Mouse (Mus musculus) kidney, embryonic 15.5 days (tissue): ENCODE measurements around the gene Lrrfip1. TPM values are rescaled to one million over a fixed set of nuclear protein-coding genes. Genes with fewer than 3 reads are reported as not detected.

Experiments
- ATAC-seq: fragments of 200-750 bp; cut with Nextera tagmentation; replicated peaks from 2 replicates; pipeline ENCODE4 v1.8.0; 2017; ENCODE audit warnings: moderate TSS enrichment; ENCODE audit not compliant: low FRiP score
- H3K27ac ChIP-seq: fragments of 300-500 bp; sonication (generic); 2 replicates; pipeline ENCODE4 v1.5.1; 2015; ENCODE audit warnings: mild to moderate bottlenecking, inconsistent platforms
- H3K27me3 ChIP-seq: fragments of 300-500 bp; sonication (generic); 2 replicates; pipeline ENCODE4 v1.6.1; 2015; ENCODE audit warnings: inconsistent platforms
- H3K36me3 ChIP-seq: fragments of 300-500 bp; sonication (generic); 2 replicates; pipeline ENCODE4 v1.6.1; 2015; ENCODE audit warnings: inconsistent platforms
- H3K4me1 ChIP-seq: fragments of 300-500 bp; sonication (generic); 2 replicates; pipeline ENCODE4 v1.6.1; 2015; ENCODE audit warnings: inconsistent platforms
- H3K4me2 ChIP-seq: fragments of 300-500 bp; sonication (generic); 2 replicates; pipeline ENCODE4 v1.6.1; 2015; ENCODE audit warnings: moderate library complexity, mild to moderate bottlenecking, inconsistent platforms
- H3K4me3 ChIP-seq: fragments of 300-500 bp; sonication (generic); replicated peaks from 2 replicates; pipeline ENCODE4 v1.5.1; 2015; ENCODE audit warnings: mild to moderate bottlenecking, inconsistent platforms
- H3K9ac ChIP-seq: fragments of 300-500 bp; sonication (generic); 2 replicates; pipeline ENCODE4 v1.6.1; 2015; ENCODE audit warnings: mild to moderate bottlenecking, inconsistent platforms
- H3K9me3 ChIP-seq: fragments of 300-500 bp; sonication (generic); replicated peaks from 2 replicates; pipeline ENCODE4 v1.6.1; 2016; ENCODE audit warnings: inconsistent platforms
- WGBS: fragments of 180-500 bp; shearing (Covaris S2); methylation state at CpG from one replicate; pipeline ENCODE4 v1.1.7; 2015; ENCODE audit warnings: mixed read lengths; 5-methylcytosine and 5-hydroxymethylcytosine counted together
- polyA plus RNA-seq: library from polyadenylated mRNA; unstranded; fragments of >200 nt; fragmentation: Nextera tagmentation; extraction: Ambion mirVana; gene quantifications from 2 replicates; pipeline ENCODE4 v1.2.1, GENCODE M21; 2015

The Lrrfip1 gene
- polyA plus RNA-seq: 42.6 and 43.9 TPM in 2 replicates

GRCm38 (mm10) chr1:90998268-90998890 lies at the start of gene Lrrfip1:
Gene Lrrfip1, plus strand, starts transcription at chr1:90998737.
- H3K4me2 ChIP-seq: peak within 1 kb of the TSS; percentile 98
- H3K9ac ChIP-seq: peak within 1 kb of the TSS; percentile 78
- no peaks in the 10 kb centered on the region for H3K36me3 ChIP-seq
- H3K27ac ChIP-seq: no peak within 1 kb of the TSS
- H3K27me3 ChIP-seq: no peaks in the 10 kb centered on the region
- peaks cover 3% of the 10 kb centered on the region; the same call in 1 of the 2 replicates for H3K9me3 ChIP-seq
- peak; percentile 80 for ATAC-seq
- peaks cover 19% of the 10 kb centered on the region for H3K4me1 ChIP-seq
- 2% methylated on average over 59 of the region's 59 CpGs for WGBS
- H3K4me3 ChIP-seq: peak within 1 kb of the TSS; percentile 83

DNA sequence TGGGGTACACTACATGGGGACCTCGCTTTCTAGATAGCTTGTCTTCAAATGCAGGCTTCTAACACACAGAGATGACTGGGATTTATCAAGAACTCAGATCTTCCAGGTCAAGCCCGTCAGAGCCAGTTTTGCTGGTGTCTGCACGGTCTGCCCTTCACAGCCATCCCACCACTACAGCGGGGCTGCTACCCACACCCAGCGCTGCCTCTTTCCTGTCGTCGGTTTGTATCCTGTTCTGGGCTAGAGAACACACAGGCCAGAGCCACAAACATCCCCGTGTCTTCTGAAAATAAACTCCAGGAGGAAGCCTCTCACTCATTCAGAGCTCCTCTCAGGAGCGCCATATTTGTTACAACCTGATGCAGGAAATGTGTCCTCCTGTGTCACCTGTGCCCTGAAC lies 49.2 kb upstream of the Lrrfip1 start:
- no peak for ATAC-seq
- H3K9me3 ChIP-seq: no peaks in the 10 kb centered on the region
- no peaks in the 10 kb centered on the region for H3K36me3 ChIP-seq
- no peak overlapping the region for H3K9ac ChIP-seq
- 0 out of 2 replicates have a peak, but pooled peaks cover 3% of the 10 kb centered on the region for H3K27me3 ChIP-seq
- no peaks in the 10 kb centered on the region for H3K4me1 ChIP-seq
- no peak overlapping the region for H3K27ac ChIP-seq
- H3K4me3 ChIP-seq: no peak overlapping the region
- 58% methylated on average over 9 of the region's 9 CpGs for WGBS
- H3K4me2 ChIP-seq: no peak overlapping the region

DNA sequence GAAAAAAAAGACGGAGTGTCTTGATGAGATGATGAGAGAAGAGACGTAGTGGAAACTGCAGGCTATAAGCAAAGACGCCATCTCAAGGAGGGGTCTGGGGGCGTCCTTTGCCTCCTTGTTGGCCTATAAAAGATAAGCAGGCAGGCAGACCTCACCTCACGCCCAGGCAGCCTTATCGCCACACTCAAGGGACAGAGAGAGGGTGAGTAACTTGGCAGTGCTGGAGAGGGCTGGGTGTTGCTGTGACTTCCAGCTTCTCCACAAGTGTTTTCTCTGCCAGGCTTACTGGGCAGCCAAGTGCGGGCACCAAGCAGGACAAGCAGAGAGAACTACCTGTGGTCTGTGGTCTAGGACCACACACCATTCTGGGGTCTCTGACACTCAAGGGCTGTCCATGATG lies 46.9 kb upstream of the Lrrfip1 start:
- no peak overlapping the region for H3K9ac ChIP-seq
- no peaks in the 10 kb centered on the region for H3K4me1 ChIP-seq
- no peaks in the 10 kb centered on the region for H3K9me3 ChIP-seq
- no peak for ATAC-seq
- no peak overlapping the region for H3K4me3 ChIP-seq
- no peak overlapping the region for H3K4me2 ChIP-seq
- H3K36me3 ChIP-seq: no peaks in the 10 kb centered on the region
- H3K27me3 ChIP-seq: 0 out of 2 replicates have a peak, but pooled peaks cover 3% of the 10 kb centered on the region
- WGBS: 79% methylated on average over 7 of the region's 7 CpGs
- no peak overlapping the region for H3K27ac ChIP-seq

DNA sequence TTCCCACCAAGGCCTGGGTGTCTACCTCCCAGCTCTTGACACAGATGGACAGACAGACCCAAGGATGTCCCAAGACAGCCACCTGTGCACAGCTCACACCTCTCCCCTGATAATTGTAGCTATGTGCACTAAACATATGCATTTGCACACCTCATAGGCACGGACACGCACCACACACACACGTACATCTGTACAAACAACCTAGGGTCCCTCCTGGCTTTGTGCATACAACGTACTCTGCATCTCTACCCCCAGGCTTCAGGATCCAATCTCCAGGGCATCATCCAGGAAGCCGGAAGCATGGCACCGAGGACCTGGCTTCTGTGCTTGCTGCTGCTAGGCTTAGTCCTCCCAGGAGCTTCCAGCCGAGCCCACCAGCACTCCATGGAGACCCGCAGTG lies 45.7 kb upstream of the Lrrfip1 start, which contains the start of gene Prlh:
Gene Prlh (plus strand): TSS at position 301 of the 400 bp plus-strand sequence.
- Histone ChIP-seq H3K9me3 (no peaks in the 10 kb centered on the region), H3K36me3 (no peaks in the 10 kb centered on the region), H3K27ac (no peak within 1 kb of the TSS), H3K4me1 (no peaks in the 10 kb centered on the region), H3K27me3 (peaks cover 3% of the 10 kb centered on the region; the same call in 1 of the 2 replicates), H3K9ac (no peak within 1 kb of the TSS), H3K4me3 (no peak within 1 kb of the TSS), H3K4me2 (no peak within 1 kb of the TSS)
- WGBS: 88% methylated on average over 8 of the region's 8 CpGs
- no peak for ATAC-seq

DNA sequence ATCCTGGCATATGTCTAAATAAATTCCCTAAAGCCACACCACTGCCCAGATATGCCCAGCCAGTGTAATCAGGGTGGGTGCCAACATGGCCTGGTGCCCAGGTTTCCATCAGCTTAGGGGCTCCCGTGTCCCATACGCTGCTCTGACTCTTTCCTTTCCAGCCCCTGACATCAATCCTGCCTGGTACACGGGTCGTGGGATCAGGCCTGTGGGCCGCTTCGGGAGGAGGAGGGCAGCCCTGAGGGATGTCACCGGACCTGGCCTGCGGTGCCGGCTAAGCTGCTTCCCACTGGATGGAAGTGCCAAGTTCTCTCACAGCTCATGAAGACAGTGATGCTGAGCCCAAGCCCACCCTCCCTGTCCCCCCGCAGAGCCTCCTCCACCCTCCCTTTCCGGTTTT lies 44.8 kb upstream of the Lrrfip1 start:
- no peak overlapping the region for H3K4me2 ChIP-seq
- no peak overlapping the region for H3K4me3 ChIP-seq
- peaks cover 11% of the 10 kb centered on the region for H3K27me3 ChIP-seq
- no peaks in the 10 kb centered on the region for H3K36me3 ChIP-seq
- 62% methylated on average over 11 of the region's 11 CpGs for WGBS
- no peaks in the 10 kb centered on the region for H3K9me3 ChIP-seq
- H3K27ac ChIP-seq: no peak overlapping the region
- H3K9ac ChIP-seq: no peak overlapping the region
- no peaks in the 10 kb centered on the region for H3K4me1 ChIP-seq
- ATAC-seq: no peak

GRCm38 (mm10) chr1:90956245-90957096 lies 42.1 kb upstream of the Lrrfip1 start:
- H3K36me3 ChIP-seq: no peaks in the 10 kb centered on the region
- 30% methylated on average over 7 of the region's 7 CpGs for WGBS
- H3K4me3 ChIP-seq: no peak overlapping the region
- H3K9ac ChIP-seq: no peak overlapping the region
- H3K4me2 ChIP-seq: no peak overlapping the region
- H3K27ac ChIP-seq: no peak overlapping the region
- no peaks in the 10 kb centered on the region for H3K4me1 ChIP-seq
- H3K27me3 ChIP-seq: peaks cover 10% of the 10 kb centered on the region
- no peaks in the 10 kb centered on the region for H3K9me3 ChIP-seq
- peak; percentile 70 for ATAC-seq

DNA sequence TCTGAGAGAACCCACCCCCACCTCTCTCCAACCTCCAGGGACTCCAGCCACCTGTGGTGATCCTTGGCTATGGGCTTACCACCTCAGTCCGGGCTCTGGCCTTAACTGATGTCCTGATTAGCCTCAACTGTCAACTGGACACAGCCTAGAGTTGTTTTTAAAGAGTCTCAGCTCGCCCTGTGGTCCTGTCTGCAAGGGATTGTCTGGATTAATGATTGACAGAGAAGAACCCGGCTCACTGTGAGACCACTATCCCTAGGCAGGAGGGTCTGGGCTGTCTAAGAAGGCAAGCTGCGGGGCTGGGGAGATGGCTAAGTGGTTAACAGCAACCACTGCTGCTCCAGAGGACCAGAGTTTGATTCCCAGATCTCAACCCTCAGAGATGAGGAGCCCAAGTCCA lies 36.0 kb upstream of the Lrrfip1 start:
- Histone ChIP-seq H3K27ac (peak overlapping the region; percentile 87), H3K9me3 (no peaks in the 10 kb centered on the region), H3K27me3 (peaks cover 13% of the 10 kb centered on the region), H3K9ac (no peak overlapping the region), H3K4me2 (no peak overlapping the region), H3K4me1 (peaks cover 13% of the 10 kb centered on the region), H3K4me3 (no peak overlapping the region), H3K36me3 (no peaks in the 10 kb centered on the region)
- peak; percentile 64 for ATAC-seq
- 40% methylated on average over 4 of the region's 4 CpGs for WGBS

GRCm38 (mm10) chr1:90962994-90963393 lies 35.5 kb upstream of the Lrrfip1 start:
- no peaks in the 10 kb centered on the region for H3K9me3 ChIP-seq
- H3K27ac ChIP-seq: peak overlapping the region; percentile 87
- no peak overlapping the region for H3K4me2 ChIP-seq
- WGBS: 17% methylated on average over 3 of the region's 3 CpGs
- peaks cover 17% of the 10 kb centered on the region for H3K4me1 ChIP-seq
- peak; percentile 74 for ATAC-seq
- peaks cover 11% of the 10 kb centered on the region for H3K27me3 ChIP-seq
- no peak overlapping the region for H3K9ac ChIP-seq
- H3K4me3 ChIP-seq: no peak overlapping the region
- H3K36me3 ChIP-seq: no peaks in the 10 kb centered on the region

DNA sequence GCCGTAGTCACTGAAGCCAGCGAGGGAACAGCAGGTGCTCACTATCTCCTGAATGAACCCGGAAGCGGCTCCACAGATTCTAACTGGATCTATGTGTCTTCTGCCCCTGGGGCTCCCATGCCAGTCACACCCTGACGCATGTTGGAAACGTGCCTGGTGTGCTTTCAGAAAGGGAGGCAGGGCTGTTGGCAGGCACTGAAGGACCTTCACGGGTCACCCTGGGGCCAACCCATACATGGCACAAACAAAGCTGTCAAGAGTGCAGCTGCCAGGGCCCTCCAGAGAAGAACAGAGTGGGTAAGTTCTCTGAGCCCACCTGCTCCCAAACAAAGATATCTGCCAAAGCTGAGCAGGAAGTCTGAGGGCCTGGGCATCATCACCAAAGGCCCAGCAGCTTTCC lies 31.0 kb upstream of the Lrrfip1 start:
- Histone ChIP-seq H3K4me1 (peaks cover 32% of the 10 kb centered on the region), H3K9ac (no peak overlapping the region), H3K27ac (no peak overlapping the region), H3K4me2 (no peak overlapping the region), H3K4me3 (no peak overlapping the region), H3K27me3 (peaks cover 10% of the 10 kb centered on the region), H3K36me3 (no peaks in the 10 kb centered on the region), H3K9me3 (no peaks in the 10 kb centered on the region)
- 75% methylated on average over 7 of the region's 7 CpGs for WGBS
- ATAC-seq: no peak

DNA sequence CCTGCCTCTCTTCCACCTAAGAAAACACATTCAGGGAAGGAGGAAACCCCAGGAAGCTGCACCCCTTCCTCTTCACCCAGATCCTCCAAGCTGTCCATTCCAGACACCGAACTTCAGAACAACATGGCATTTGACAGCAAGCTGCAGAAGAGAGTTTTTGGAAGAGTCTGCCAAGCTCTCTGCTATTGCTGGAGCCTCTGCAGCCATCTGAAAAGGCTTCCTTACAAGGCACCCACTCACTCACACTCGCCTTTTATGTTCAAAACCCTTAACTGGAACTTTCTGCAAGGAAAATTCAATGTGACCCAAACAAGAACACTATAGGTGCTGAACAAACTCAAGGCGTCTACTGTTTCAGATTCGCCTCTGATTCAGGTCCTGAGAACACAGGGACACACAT lies 29.9 kb upstream of the Lrrfip1 start:
- no peak for ATAC-seq
- H3K36me3 ChIP-seq: no peaks in the 10 kb centered on the region
- H3K27me3 ChIP-seq: peaks cover 14% of the 10 kb centered on the region
- H3K4me3 ChIP-seq: no peak overlapping the region
- H3K9ac ChIP-seq: no peak overlapping the region
- 80% methylated on average over 4 of the region's 4 CpGs for WGBS
- H3K9me3 ChIP-seq: no peaks in the 10 kb centered on the region
- H3K27ac ChIP-seq: peak overlapping the region; percentile 80; the same call in 1 of the 2 replicates
- H3K4me2 ChIP-seq: peak overlapping the region; percentile 44
- peaks cover 29% of the 10 kb centered on the region for H3K4me1 ChIP-seq

GRCm38 (mm10) chr1:90969347-90969784 lies 29.2 kb upstream of the Lrrfip1 start, which contains the start of gene Rab17:
Gene Rab17, minus strand, starts transcription at chr1:90969661.
- WGBS: 15% methylated on average over 9 of the region's 9 CpGs
- 0 out of 2 replicates have a peak within 1 kb of the TSS, but pooled peaks have one; percentile 9 for H3K9ac ChIP-seq
- H3K4me3 ChIP-seq: peak within 1 kb of the TSS; percentile 22; the same call in 1 of the 2 replicates
- peak within 1 kb of the TSS; percentile 44 for H3K4me2 ChIP-seq
- peak within 1 kb of the TSS; percentile 80 for H3K27ac ChIP-seq
- H3K9me3 ChIP-seq: no peaks in the 10 kb centered on the region
- ATAC-seq: peak; percentile 78
- peaks cover 36% of the 10 kb centered on the region for H3K4me1 ChIP-seq
- H3K36me3 ChIP-seq: no peaks in the 10 kb centered on the region
- H3K27me3 ChIP-seq: peaks cover 14% of the 10 kb centered on the region

- H3K4me1 ChIP-seq: peaks cover 42% of the 10 kb centered on the region
- no peaks in the 10 kb centered on the region for H3K36me3 ChIP-seq
- WGBS: 71% methylated on average over 10 of the region's 10 CpGs
- H3K4me3 ChIP-seq: no peak overlapping the region
- H3K4me2 ChIP-seq: peak overlapping the region; percentile 44; the same call in 1 of the 2 replicates
- no peak overlapping the region for H3K9ac ChIP-seq
- peaks cover 14% of the 10 kb centered on the region for H3K27me3 ChIP-seq
- H3K27ac ChIP-seq: peak overlapping the region; percentile 80
- no peaks in the 10 kb centered on the region for H3K9me3 ChIP-seq
- no peak for ATAC-seq
Observed at GRCm38 (mm10) chr1:90969881-90970390, 28.6 kb upstream of the Lrrfip1 start.
